Comparison of ENCODE assay signal across 17 mouse cellular contexts in genomic region chr1:138596127-138596706, GRCm38 (mm10). TPM values are rescaled to one million over a fixed set of nuclear protein-coding genes. Genes with fewer than 3 reads are reported as not detected.
A peak's percentile ranks its signal among the peaks of the same experiment; 100 is the strongest.
DNase-seq lines count a peak whose midpoint lies in the region; ATAC-seq and TF ChIP-seq lines count a peak whose summit lies in the region.
"Had no signal": no experiment of that assay in that cellular context is flagged by ENCODE, and none has a peak within 500 bp of the region (broad histone marks: within the 10 kb centered on the region; RNA-seq: fewer than 3 reads in every experiment).

No protein-coding gene starts in this region.

- peaks cover 15% of the 10 kb centered on the region for H3K4me1 ChIP-seq in forebrain, embryonic 13.5 days
- 0 out of 2 replicates have a peak, but pooled peaks cover 3% of the 10 kb centered on the region for H3K4me1 ChIP-seq in forebrain, embryonic 11.5 days (replicated peaks; ENCODE audit: control insufficient read depth, insufficient read depth, low read length)
- no peaks in the 10 kb centered on the region; the same call in 1 of the 2 replicates for H3K4me1 ChIP-seq in intestine, embryonic 15.5 days (replicated peaks)
- H3K4me1 ChIP-seq in intestine, embryonic 16.5 days (ENCODE audit: control insufficient read depth, insufficient read depth, low read length): no peaks in the 10 kb centered on the region
- peaks cover 34% of the 10 kb centered on the region for H3K4me1 ChIP-seq in bone marrow macrophage, adult 2 months (ENCODE audit: control insufficient read depth, insufficient read depth, low read length)
- H3K4me1 ChIP-seq: hindbrain, embryonic 15.5 days; neural tube, embryonic 12.5 days had no signal

- no peak for DNase-seq in forebrain, embryonic 11.5 days (ENCODE audit: low spot score)
- DNase-seq in layer of hippocampus, postnatal 36 days: no peak
- no peak for DNase-seq in layer of hippocampus, adult 9-11 months
- DNase-seq: cerebellum, postnatal 25 days; gastrocnemius, postnatal 14 days; kidney, postnatal 36 days; left cerebral cortex, postnatal 4 days; lung, adult 18-20 months; right cerebral cortex, postnatal 25 days had no signal

- no peak overlapping the region for H3K9ac ChIP-seq in forebrain, embryonic 13.5 days
- no peak overlapping the region for H3K9ac ChIP-seq in forebrain, embryonic 11.5 days (ENCODE audit: low read length)
- H3K9ac ChIP-seq in intestine, embryonic 15.5 days: no peak overlapping the region
- no peak overlapping the region for H3K9ac ChIP-seq in intestine, embryonic 16.5 days (ENCODE audit: low read depth, low read length)
- H3K9ac ChIP-seq: embryonic facial prominence, embryonic 15.5 days; hindbrain, embryonic 15.5 days; neural tube, embryonic 12.5 days had no signal

- H3K27me3 ChIP-seq in forebrain, embryonic 13.5 days: no peaks in the 10 kb centered on the region
- H3K27me3 ChIP-seq in forebrain, embryonic 11.5 days (ENCODE audit: control insufficient read depth, insufficient read depth, low read length): no peaks in the 10 kb centered on the region
- no peaks in the 10 kb centered on the region for H3K27me3 ChIP-seq in intestine, embryonic 15.5 days (replicated peaks)
- no peaks in the 10 kb centered on the region for H3K27me3 ChIP-seq in intestine, embryonic 16.5 days (replicated peaks; ENCODE audit: control insufficient read depth, insufficient read depth, low read length)
- H3K27me3 ChIP-seq: embryonic facial prominence, embryonic 15.5 days; hindbrain, embryonic 15.5 days; neural tube, embryonic 12.5 days had no signal

- peak overlapping the region; percentile 4; the same call in 1 of the 2 replicates for H3K27ac ChIP-seq in forebrain, embryonic 13.5 days
- H3K27ac ChIP-seq in forebrain, embryonic 11.5 days (ENCODE audit: low read depth, low read length): no peak overlapping the region
- H3K27ac ChIP-seq in intestine, embryonic 15.5 days: no peak overlapping the region
- no peak overlapping the region for H3K27ac ChIP-seq in intestine, embryonic 16.5 days (ENCODE audit: low read length)
- peak overlapping the region; percentile 44 for H3K27ac ChIP-seq in bone marrow macrophage, adult 2 months (ENCODE audit: insufficient read depth, low read depth, low read length)
- H3K27ac ChIP-seq: embryonic facial prominence, embryonic 15.5 days; hindbrain, embryonic 15.5 days; neural tube, embryonic 12.5 days had no signal

- no peak overlapping the region for H3K4me2 ChIP-seq in forebrain, embryonic 13.5 days
- no peak overlapping the region for H3K4me2 ChIP-seq in forebrain, embryonic 11.5 days (ENCODE audit: low read depth, low read length, severe bottlenecking)
- H3K4me2 ChIP-seq in intestine, embryonic 15.5 days (replicated peaks): no peak overlapping the region
- H3K4me2 ChIP-seq in intestine, embryonic 16.5 days (ENCODE audit: low read depth, low read length): no peak overlapping the region
- H3K4me2 ChIP-seq: embryonic facial prominence, embryonic 15.5 days; hindbrain, embryonic 15.5 days; neural tube, embryonic 12.5 days had no signal

- H3K9me3 ChIP-seq in forebrain, embryonic 13.5 days (replicated peaks): no peaks in the 10 kb centered on the region; the same call in 1 of the 2 replicates
- no peaks in the 10 kb centered on the region for H3K9me3 ChIP-seq in forebrain, embryonic 11.5 days (ENCODE audit: control insufficient read depth, low read length)
- H3K9me3 ChIP-seq in intestine, embryonic 15.5 days: no peaks in the 10 kb centered on the region
- H3K9me3 ChIP-seq in intestine, embryonic 16.5 days (ENCODE audit: control insufficient read depth, low read length): no peaks in the 10 kb centered on the region
- H3K9me3 ChIP-seq: embryonic facial prominence, embryonic 15.5 days; hindbrain, embryonic 15.5 days; neural tube, embryonic 12.5 days had no signal

- no peak for TF ChIP-seq POLR2A in bone marrow macrophage, adult 2 months (IDR thresholded peaks at IDR 0.05; ENCODE audit: borderline replicate concordance, low read depth, low read length)

- H3K36me3 ChIP-seq in forebrain, embryonic 13.5 days (ENCODE audit: poor library complexity, severe bottlenecking): no peaks in the 10 kb centered on the region
- H3K36me3 ChIP-seq in forebrain, embryonic 11.5 days (ENCODE audit: control insufficient read depth, insufficient read depth, low read length): no peaks in the 10 kb centered on the region
- H3K36me3 ChIP-seq in intestine, embryonic 15.5 days: no peaks in the 10 kb centered on the region
- no peaks in the 10 kb centered on the region for H3K36me3 ChIP-seq in intestine, embryonic 16.5 days (ENCODE audit: control insufficient read depth, insufficient read depth, low read length)
- H3K36me3 ChIP-seq: embryonic facial prominence, embryonic 15.5 days; hindbrain, embryonic 15.5 days; neural tube, embryonic 12.5 days had no signal

- H3K4me3 ChIP-seq in forebrain, embryonic 13.5 days: no peak overlapping the region
- no peak overlapping the region for H3K4me3 ChIP-seq in forebrain, embryonic 11.5 days (ENCODE audit: low read depth, low read length)
- no peak overlapping the region for H3K4me3 ChIP-seq in intestine, embryonic 15.5 days (replicated peaks)
- H3K4me3 ChIP-seq in intestine, embryonic 16.5 days (ENCODE audit: low read length): no peak overlapping the region
- H3K4me3 ChIP-seq in bone marrow macrophage, adult 2 months (ENCODE audit: insufficient read depth, low read length): no peak overlapping the region
- H3K4me3 ChIP-seq: embryonic facial prominence, embryonic 15.5 days; hindbrain, embryonic 15.5 days; neural tube, embryonic 12.5 days had no signal

- no peak for ATAC-seq in forebrain, embryonic 13.5 days
- no peak for ATAC-seq in forebrain, embryonic 11.5 days (replicated peaks; ENCODE audit: low FRiP score)
- ATAC-seq in intestine, embryonic 15.5 days: 0 out of 2 replicates have a peak, but pooled peaks have one; percentile 39
- no peak for ATAC-seq in intestine, embryonic 16.5 days
- peak; percentile 62 for ATAC-seq in inflammation-experienced regulatory T-cells, adult 6 months

- WGBS in forebrain, embryonic 13.5 days: 73% methylated on average over 4 of the region's 4 CpGs
- 77% methylated on average over 4 of the region's 4 CpGs for WGBS in forebrain, embryonic 11.5 days
- WGBS in intestine, embryonic 15.5 days: 42% methylated on average over 4 of the region's 4 CpGs
- 52% methylated on average over 4 of the region's 4 CpGs for WGBS in intestine, embryonic 16.5 days

- TF ChIP-seq CTCF in bone marrow macrophage, adult 2 months (IDR thresholded peaks at IDR 0.05; ENCODE audit: low read depth, low read length): no peak

RNA-seq across cellular contexts. Expression of gene Nek7, which starts 23.7 kb away (rescaled TPM):
- polyA plus RNA-seq in forebrain, embryonic 13.5 days (2015; fragmentation: Nextera tagmentation; extraction: Ambion mirVana): 19.8 and 20.6 TPM in 2 replicates
- 28.3 and 30.7 TPM in 2 replicates for polyA plus RNA-seq in forebrain, embryonic 11.5 days (2014; fragmentation: Nextera tagmentation; extraction: Ambion mirVana)
- polyA plus RNA-seq in intestine, embryonic 15.5 days (2015; fragmentation: Nextera tagmentation; extraction: Ambion mirVana): 23.3 and 24.5 TPM in 2 replicates
- polyA plus RNA-seq in intestine, embryonic 16.5 days (2015; fragmentation: Nextera tagmentation; extraction: Ambion mirVana): 18.3 and 19.2 TPM in 2 replicates
- polyA plus RNA-seq in bone marrow macrophage, adult 2 months (2012; ENCODE audit: insufficient read depth, insufficient read length, missing spikeins): 78.1 and 79.1 TPM in 2 replicates
- 10 to 100 TPM; 64.9 to 79.7 (median 77.6) TPM for polyA plus RNA-seq in inflammation-experienced regulatory T-cells, adult 6 months (2017; shearing (Covaris generic))
- total RNA-seq in layer of hippocampus, postnatal 36 days (2021): 10 to 100 TPM; 34.4 to 35.6 TPM

Comparison
In these comparisons a context has a peak if more than half of its experiments do, and no peak if none do; other contexts are left out.
1. ATAC-seq: peak in intestine, embryonic 15.5 days (single experiment) and inflammation-experienced regulatory T-cells, adult 6 months (single experiment); none in forebrain, embryonic 13.5 days (single experiment), forebrain, embryonic 11.5 days (single experiment) and intestine, embryonic 16.5 days (single experiment).
2. H3K27ac ChIP-seq: peak in forebrain, embryonic 13.5 days (single experiment) and bone marrow macrophage, adult 2 months (single experiment); none in forebrain, embryonic 11.5 days (single experiment), intestine, embryonic 15.5 days (single experiment) and intestine, embryonic 16.5 days (single experiment).